Mouse (Mus musculus) heart, adult 8-10 months (tissue): ENCODE data around the gene Cnnm1. TPM values are rescaled to one million over a fixed set of nuclear protein-coding genes. Genes with fewer than 3 reads are reported as not detected.

Experiments
- DNase-seq: peaks from one replicate; pipeline ENCODE4 v3.0.0; 2022; ENCODE audit warnings: low spot score
- total RNA-seq, 4 experiments: library from RNA; stranded (reverse); gene quantifications; 2 replicates each; pipeline ENCODE4 v1.2.4; 2022

Cnnm1 gene
- under 1 TPM in 3 of 4 experiments, not detected in 1; 0.11 to 0.38 (median 0.22) TPM for total RNA-seq

GRCm38 (mm10) chr19:43440112-43440737, at the start of gene Cnnm1:
Cnnm1 (plus strand) TSS chr19:43440436.
- DNase-seq = no peak

- DNase-seq = peak; percentile 28
These were observed 43.9 kb upstream of the Cnnm1 start for GRCm38 (mm10) chr19:43396327-43396726.

- no peak for DNase-seq
These were observed 33.1 kb upstream of the Cnnm1 start for GRCm38 (mm10) chr19:43407181-43407580.

- no peak for DNase-seq
These were observed 24.7 kb upstream of the Cnnm1 start for GRCm38 (mm10) chr19:43415565-43415964.

GRCm38 (mm10) chr19:43420506-43420905, 19.7 kb upstream of the Cnnm1 start:
- DNase-seq = no peak

GRCm38 (mm10) chr19:43424082-43424481, 16.2 kb upstream of the Cnnm1 start:
- DNase-seq = no peak

GRCm38 (mm10) chr19:43427446-43428224, 12.6 kb upstream of the Cnnm1 start:
- no peak for DNase-seq

- DNase-seq = no peak
These were observed 990 bp upstream of the Cnnm1 start for GRCm38 (mm10) chr19:43439246-43439645.

GRCm38 (mm10) chr19:43440768-43441660, 778 bp downstream of the Cnnm1 start:
- DNase-seq = no peak

GRCm38 (mm10) chr19:43441661-43441990, 1.4 kb downstream of the Cnnm1 start:
- DNase-seq = no peak

- DNase-seq = no peak
These were observed 2.0 kb downstream of the Cnnm1 start for GRCm38 (mm10) chr19:43442269-43442668.

- DNase-seq = no peak
These were observed 2.7 kb downstream of the Cnnm1 start for GRCm38 (mm10) chr19:43442906-43443305.

GRCm38 (mm10) chr19:43444636-43445205, 4.5 kb downstream of the Cnnm1 start:
- DNase-seq = no peak

- DNase-seq = no peak
These were observed 11.3 kb downstream of the Cnnm1 start for GRCm38 (mm10) chr19:43451563-43451962.

- no peak for DNase-seq
These were observed 11.9 kb downstream of the Cnnm1 start for GRCm38 (mm10) chr19:43452176-43452575.

GRCm38 (mm10) chr19:43453025-43453424, 12.8 kb downstream of the Cnnm1 start:
- no peak for DNase-seq

GRCm38 (mm10) chr19:43459948-43460347, 19.7 kb downstream of the Cnnm1 start:
- DNase-seq = no peak

GRCm38 (mm10) chr19:43460481-43460880, 20.2 kb downstream of the Cnnm1 start:
- no peak for DNase-seq

GRCm38 (mm10) chr19:43462141-43462540, 21.9 kb downstream of the Cnnm1 start:
- DNase-seq = no peak

GRCm38 (mm10) chr19:43463546-43464293, 23.5 kb downstream of the Cnnm1 start:
- no peak for DNase-seq

- DNase-seq = no peak
These were observed 24.1 kb downstream of the Cnnm1 start for GRCm38 (mm10) chr19:43464294-43464687.
